Mouse (Mus musculus): ENCODE results near the gene Glo1.

DNA sequence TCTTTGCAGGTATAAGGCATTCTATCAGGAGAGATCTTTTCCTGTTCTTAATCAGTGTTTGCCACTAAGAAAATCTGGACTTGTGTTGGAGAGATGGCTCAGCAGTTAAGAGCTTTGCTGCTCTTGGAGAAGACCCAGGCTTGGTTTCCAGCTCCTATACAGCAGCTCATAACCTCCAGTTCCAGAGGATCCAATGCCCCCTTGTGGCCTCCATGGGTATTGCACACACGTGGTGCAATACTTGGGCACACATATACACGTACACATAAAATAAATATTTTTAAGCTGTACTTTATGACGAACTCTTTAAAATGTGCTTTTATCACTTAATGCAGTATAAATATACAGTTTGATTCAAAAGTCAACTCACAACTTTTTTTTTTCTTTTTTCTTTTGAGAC, 22.1 kb upstream of the Glo1 start:
- no peak for TF ChIP-seq CTCF (IDR thresholded peaks at IDR 0.05; ENCODE audit: borderline replicate concordance, insufficient read depth, low read length)
- no peak for TF ChIP-seq POLR2A (IDR thresholded peaks at IDR 0.05; ENCODE audit: low read depth, low read length)

Measured in embryonic fibroblast, embryonic 13.5 days (primary cell).